Mouse (Mus musculus) bone marrow, adult 2 months (tissue): Measurements from ENCODE around the gene Gabbr2.

Source experiments
- CTCF ChIP-seq: fragments of 200-500 bp; IDR thresholded peaks from 2 replicates; pipeline ENCODE4 v1.5.1; 2011; ENCODE audit warnings: low read length, control low read depth; ENCODE audit not compliant: control insufficient read depth, insufficient read depth
- POLR2A ChIP-seq: fragments of 200-500 bp; IDR thresholded peaks from 2 replicates; pipeline ENCODE4 v1.6.1; 2011; ENCODE audit warnings: low read depth, mild to moderate bottlenecking, control low read depth, low read length, borderline replicate concordance; ENCODE audit not compliant: control insufficient read depth

DNA sequence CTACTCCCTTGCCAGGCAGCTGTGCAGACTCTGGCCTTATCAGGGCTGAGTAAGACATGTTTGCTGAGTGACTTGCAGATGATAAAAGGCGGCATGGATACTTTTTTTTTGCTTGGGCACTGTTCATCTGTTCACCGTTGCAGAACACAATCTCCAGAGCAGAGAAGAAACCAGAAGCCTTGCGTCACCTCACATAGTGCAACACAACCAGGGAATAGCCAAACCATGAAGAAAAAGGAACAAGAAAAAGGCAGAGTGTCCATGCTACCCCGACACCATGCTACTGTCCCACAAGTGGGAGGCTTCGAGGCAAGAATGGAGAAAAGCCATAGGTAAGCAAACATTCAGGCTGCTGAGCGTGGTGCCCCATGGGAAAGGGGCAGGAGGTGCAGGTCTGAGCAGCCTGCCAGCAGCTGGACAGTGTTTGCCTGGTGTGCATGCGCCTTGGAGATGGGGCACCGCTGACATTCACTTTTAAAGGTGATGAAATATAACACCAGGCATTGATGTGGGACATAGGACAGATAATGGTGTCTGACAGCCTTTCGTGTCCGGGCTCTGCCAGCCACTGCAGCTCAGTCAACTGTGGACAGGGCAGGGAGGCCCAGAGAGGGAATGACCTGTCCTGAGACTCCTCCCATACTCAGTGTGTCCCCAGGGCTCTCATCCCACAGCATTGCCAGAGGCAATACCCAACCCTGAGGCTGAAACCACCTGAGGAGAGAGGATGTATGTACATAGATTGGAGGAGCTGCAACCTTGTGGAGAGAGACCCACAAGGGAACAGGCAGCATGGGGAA is 31.3 kb upstream of the Gabbr2 start:
- TF ChIP-seq POLR2A (no peak), CTCF (no peak)
